Mouse (Mus musculus): ENCODE measurements around the gene Robo2. TPM values are rescaled to one million over a fixed set of nuclear protein-coding genes. Genes with fewer than 3 reads are reported as not detected.
"Not testable (repeated sequence)": the region's sequence is repeated elsewhere in the genome, so short reads cannot be mapped to it uniquely, and the experiment has no call there.

Robo2 gene
- total RNA-seq, 2 experiments from 2014 or later: 0.39 to 0.54 TPM

DNA sequence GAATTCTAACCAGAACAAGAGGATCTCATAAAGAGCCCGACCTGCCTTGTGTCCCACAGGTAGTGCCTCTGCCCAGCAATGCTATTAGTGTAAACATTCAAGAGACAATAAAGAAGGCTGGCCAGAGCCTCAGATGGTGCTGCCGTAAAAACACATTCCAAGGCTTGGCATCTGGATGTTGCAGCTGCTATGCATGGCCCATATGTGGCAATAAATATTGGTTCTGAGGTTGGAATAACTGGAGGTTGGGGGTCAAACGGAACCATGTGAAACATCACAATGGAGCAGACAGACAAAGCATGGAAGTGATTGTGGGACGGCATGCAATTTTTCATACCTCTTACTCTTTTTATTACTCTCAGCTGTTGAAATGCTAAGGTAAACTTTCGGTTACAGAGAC, 189.1 kb downstream of the Robo2 start:
- intact Hi-C loops (cut with DNase I): no loop called here
- DNase-seq: no peak

DNA sequence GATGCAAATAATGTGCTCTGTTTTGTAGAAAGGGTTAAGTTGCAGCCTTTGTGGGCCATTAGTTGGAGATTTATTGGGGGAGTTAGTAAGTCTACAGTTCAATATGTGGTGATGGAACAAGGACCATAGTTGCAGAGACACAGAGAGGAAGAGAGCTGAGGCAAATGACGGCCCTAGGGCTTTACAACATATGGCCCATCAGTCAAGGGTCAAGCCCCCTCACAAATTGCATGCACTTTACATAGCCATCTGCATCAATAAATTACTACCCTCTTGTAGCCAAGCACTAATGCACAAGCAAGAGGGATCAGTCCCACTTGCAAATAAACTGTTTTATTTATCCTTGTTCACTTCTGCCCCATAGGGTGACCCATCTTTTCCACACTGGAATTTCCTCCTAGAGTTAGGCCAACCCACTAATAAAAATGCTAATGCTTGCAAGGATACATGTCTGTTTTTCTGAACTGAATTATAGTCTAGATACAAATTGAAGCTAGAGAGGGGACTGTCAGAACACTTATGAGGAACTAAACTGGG, 194.7 kb downstream of the Robo2 start:
- no peak for DNase-seq
- intact Hi-C loops (cut with DNase I): no loop called here

DNA sequence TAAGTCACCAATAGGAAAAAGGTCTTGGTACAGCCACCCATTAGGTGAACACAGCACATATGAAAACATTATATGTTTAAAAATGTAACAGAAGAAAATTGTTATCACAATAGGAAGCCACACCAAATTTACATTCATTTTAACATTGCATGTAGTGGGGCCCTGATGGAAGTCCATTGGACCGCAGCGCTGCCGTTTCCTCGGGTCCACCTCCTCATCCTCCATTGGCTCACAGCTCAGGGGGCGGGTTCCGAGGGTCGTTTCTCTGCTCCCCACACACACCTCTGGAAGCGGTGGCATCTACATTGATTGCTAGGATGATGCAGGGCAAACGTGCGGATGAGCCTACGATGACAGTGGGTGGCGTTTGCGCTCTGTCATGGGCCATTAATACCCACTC, 195.8 kb downstream of the Robo2 start:
- intact Hi-C loops (cut with DNase I): no loop called here
- DNase-seq: no peak

GRCm38 (mm10) chr16:74200705-74201104, 210.9 kb downstream of the Robo2 start:
- intact Hi-C loops (cut with DNase I): no loop called here
- DNase-seq: no peak

GRCm38 (mm10) chr16:74200024-74200703, 211.5 kb downstream of the Robo2 start:
- intact Hi-C loops (cut with DNase I): no loop called here
- no peak for DNase-seq

- intact Hi-C loops (cut with DNase I): no loop called here
- DNase-seq: no peak
These were observed 218.6 kb downstream of the Robo2 start for GRCm38 (mm10) chr16:74192979-74193554.

DNA sequence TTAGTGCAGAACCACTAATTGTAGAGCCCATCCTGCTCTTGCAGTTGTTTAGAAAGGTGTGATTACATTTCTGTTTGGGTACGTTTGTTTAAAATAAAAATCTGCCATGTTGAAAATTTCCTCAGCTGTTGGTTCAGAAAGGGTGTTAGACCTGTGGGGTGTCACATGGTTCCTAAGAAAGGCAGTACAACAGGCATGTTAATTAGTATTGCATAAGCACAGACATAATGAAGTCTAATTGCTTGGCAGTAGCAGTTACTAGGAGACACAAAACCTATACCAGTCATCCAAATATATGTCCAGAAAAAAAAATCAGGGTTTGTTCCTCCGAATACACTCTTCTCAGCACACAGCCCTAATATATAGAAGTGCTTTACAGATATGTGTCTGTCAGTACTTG, 220.0 kb downstream of the Robo2 start:
- intact Hi-C loops (cut with DNase I): no loop called here
- no peak for DNase-seq

- intact Hi-C loops (cut with DNase I): no loop called here
- DNase-seq: no peak
These were observed 229.0 kb downstream of the Robo2 start for GRCm38 (mm10) chr16:74182509-74183113.

DNA sequence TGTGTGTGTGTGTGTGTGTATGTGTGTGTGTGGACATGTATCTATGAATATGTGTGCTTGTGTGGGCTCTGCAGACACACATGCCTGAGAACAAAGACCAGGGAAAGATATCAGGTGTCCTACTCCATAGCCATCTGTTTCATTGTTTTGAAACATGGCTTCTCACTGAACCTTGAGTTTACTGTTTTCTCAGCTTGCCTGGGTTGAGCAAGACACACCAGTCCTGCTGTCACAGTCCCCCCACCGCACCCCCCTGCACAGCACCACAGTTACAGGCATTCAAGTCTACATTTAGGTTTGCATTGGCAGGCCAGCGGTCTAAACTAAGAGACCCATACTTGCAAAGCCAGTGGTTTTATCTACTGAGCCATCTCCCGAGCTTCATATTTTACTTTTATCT, 239.0 kb downstream of the Robo2 start:
- intact Hi-C loops (cut with DNase I): no loop called here
- no peak for DNase-seq

DNA sequence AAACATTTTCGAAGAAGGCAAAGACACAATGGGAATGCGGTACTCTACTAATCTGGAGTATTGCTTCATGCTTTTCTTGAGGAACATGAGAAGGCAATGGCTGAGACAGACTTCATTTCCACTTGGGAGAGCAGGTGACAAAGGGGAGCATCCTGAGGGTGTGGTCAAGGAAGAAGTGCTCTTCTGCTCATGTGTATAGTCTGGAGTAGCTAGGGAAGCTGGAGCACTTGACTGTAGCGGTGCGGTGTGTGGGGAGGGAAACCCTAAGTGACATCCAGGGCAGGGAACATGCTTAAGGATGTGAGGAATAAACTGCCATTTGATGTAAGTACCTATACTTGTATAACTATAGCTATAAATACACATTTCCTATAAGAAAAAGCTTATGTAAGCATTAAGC, 242.0 kb downstream of the Robo2 start:
- no peak for DNase-seq
- intact Hi-C loops (cut with DNase I): no loop called here

GRCm38 (mm10) chr16:74169121-74169520, 242.5 kb downstream of the Robo2 start:
- no peak for DNase-seq
- intact Hi-C loops (cut with DNase I): no loop called here

DNA sequence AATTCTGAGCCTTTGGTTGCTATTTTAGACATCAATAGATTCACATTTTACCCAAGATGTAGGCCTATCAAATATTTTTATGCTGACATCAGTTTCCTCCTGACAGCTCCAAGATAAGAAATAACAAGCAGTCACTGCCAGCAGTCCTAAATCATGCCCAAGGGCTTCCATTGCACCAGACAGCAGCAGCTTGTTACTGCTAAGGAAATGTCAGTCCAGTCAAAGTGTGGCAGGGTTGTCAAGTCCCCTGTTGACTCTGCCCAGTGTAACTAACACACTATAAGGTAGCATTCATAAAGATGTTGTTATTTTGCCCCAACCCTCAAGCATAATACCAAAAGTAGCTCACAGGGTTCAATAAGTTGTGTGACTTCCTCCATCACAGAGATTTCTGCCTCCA, 243.8 kb downstream of the Robo2 start:
- intact Hi-C loops (cut with DNase I): no loop called here
- DNase-seq: no peak

- no peak for DNase-seq
- intact Hi-C loops (cut with DNase I): no loop called here
These were observed 249.6 kb downstream of the Robo2 start for GRCm38 (mm10) chr16:74162041-74162440.

GRCm38 (mm10) chr16:74159189-74159588, 252.4 kb downstream of the Robo2 start:
- intact Hi-C loops (cut with DNase I): no loop called here
- no peak for DNase-seq

GRCm38 (mm10) chr16:74136181-74136580, 275.4 kb downstream of the Robo2 start:
- DNase-seq: no peak
- intact Hi-C loops (cut with DNase I): no loop called here

DNA sequence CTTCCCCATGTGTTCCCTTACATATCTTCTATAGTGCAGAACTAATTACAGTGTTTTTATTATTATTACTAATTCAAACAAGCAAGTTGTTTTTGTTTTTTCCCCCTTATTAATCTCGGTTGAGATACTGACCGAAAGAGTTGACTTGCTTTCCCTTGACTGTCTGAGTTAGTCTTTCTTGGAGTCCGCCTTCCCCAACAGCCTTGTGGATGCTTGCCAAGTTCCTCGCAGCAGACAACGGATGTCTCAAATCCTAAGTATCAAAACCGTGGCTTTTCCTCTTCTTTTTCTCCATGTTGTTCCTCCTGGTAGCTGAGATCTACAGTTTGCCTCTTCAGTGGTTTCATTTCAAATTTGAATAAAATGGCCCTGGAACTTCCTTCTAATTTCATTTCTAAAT, 278.8 kb downstream of the Robo2 start:
- peak; percentile 3 to 5 for DNase-seq
- intact Hi-C loops (cut with DNase I): no loop called here

GRCm38 (mm10) chr16:74131370-74131769, 280.3 kb downstream of the Robo2 start:
- no peak for DNase-seq
- intact Hi-C loops (cut with DNase I): no loop called here

DNA sequence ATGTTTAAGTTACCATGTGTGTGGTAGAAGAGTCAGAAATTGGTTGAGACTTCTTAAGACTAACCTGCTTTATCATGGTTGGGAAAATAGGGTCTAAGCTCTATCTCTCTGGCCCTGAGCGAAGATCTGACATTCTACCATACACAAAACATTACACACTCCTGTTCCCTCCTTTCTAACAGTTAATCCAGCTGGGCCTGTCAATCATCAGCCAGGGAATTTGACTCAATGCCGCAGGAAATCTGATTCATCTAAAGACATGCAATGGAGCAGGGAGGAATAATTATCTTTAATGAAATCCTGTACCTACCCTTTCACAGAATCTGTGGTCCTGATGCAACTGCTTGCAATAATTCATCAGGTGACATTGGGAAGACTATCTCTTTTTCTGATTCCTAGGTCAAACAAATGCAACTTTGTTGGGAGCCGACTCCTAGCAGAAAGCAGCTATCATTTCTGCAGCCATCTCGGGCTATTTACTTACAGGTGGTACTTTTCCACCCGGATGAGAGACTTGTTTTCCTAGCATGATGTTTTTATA, 283.1 kb downstream of the Robo2 start:
- intact Hi-C loops (cut with DNase I): no loop called here
- no peak for DNase-seq

DNA sequence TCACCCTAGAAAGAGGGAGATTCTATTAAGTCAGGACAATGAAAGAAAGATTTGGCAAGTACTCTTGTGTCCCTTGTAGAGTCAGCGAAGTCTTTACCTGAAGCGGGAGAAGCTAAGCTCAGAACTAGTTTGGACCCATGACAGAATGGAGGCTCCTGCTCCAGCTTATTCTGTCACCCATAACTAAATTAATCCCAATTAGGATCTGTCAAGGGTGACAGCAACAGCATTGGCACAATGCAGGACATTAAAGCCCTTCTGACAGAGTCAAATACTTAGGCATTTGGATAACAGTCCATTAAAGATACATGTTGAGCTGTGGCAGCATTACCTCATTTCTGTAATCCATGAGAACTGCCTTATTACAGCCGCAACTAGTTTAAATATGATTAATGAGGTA, 298.5 kb downstream of the Robo2 start:
- intact Hi-C loops (cut with DNase I): no loop called here
- no peak for DNase-seq

DNA sequence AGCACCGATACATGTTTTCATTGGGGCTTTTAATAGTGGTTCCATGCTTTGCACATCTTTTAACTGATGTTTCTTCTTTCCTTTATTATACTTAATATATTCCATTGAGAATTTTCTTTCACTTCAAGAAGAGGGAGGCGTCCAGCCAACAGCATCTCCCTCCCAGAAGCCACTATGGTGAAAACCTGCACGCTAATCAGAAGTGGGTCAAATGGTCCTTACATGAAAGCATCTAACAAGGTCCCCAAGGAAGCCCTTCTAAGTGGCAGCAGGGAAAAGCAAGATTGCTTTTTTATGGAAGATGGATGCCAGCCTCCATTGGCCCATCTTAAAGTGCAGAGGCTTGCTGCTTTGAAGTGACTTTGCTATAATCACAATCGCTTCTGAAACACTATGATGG, 300.5 kb downstream of the Robo2 start:
- intact Hi-C loops (cut with DNase I): no loop called here
- DNase-seq: no peak

DNA sequence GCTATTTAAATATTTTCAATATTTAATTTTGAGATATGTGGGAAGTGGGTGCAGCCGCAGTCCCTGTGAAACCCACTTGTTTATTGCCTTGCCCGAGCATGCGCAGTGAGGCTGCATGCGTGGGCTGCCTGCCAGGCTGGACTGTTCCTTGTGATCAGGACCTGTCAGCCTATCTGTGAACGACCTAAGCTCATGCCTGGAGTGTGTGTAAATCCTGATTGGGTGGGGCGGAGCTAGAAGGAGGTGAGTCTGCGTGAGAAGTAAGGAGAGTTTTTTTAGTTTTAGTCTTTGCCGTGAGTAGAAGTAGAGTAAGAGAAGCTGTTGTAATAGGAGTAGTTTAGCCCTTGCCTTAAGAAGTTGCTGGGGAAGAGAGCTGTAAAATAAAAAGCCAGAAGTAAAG, 307.2 kb downstream of the Robo2 start:
- DNase-seq; intact Hi-C loops (cut with DNase I): not testable (repeated sequence)

All from heart, postnatal 36 days (tissue).